Mouse (Mus musculus): ENCODE measurements at regions not wholly inside any gene's neighbourhood (a gene's known extent, or its start where the extent isn't known, plus 50 kb on each side); places are given as distances from the start of the nearest gene placed in this dataset.

DNA sequence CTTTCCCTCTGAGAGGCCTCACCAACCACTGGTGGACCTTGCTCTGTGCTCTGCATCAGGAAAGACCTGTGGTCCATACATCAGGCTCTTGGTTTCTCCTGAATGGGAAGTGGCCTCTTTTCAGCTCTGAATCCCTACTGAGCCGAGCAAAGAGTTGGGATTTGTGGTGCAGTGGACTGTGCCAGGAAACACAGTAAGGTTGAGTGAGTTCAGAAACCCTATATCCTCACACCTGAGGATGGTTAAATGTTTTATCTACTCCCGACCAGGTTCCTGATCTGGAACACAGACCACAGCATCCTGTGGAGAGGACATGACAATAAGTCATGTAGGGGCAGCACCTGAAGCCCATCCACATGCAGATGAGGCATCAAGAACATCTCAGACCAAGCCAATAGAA lies 73.4 kb upstream of the Tprg start:
- no peak for ATAC-seq (ENCODE audit: low FRiP score, low TSS enrichment)
- Histone ChIP-seq H3K9me3 (ENCODE audit: control insufficient read depth, low read length) (no peaks in the 10 kb centered on the region), H3K36me3 (ENCODE audit: control insufficient read depth, insufficient read depth, low read length) (no peaks in the 10 kb centered on the region), H3K27ac (replicated peaks) (no peak overlapping the region), H3K4me1 (replicated peaks; ENCODE audit: control insufficient read depth, insufficient read depth) (no peaks in the 10 kb centered on the region), H3K4me3 (ENCODE audit: low read depth, low read length) (no peak overlapping the region), H3K27me3 (ENCODE audit: control insufficient read depth, insufficient read depth, low read length) (no peaks in the 10 kb centered on the region), H3K9ac (ENCODE audit: low read length) (no peak overlapping the region), H3K4me2 (replicated peaks; ENCODE audit: low read depth) (no peak overlapping the region)
- 75% methylated on average over 2 of the region's 2 CpGs for WGBS
- DNase-seq (ENCODE audit: low spot score) = no peak
- TF ChIP-seq EP300 (optimal IDR thresholded peaks at IDR 0.05) (no peak), CTCF (IDR thresholded peaks at IDR 0.05; ENCODE audit: low read depth) (no peak)

DNA sequence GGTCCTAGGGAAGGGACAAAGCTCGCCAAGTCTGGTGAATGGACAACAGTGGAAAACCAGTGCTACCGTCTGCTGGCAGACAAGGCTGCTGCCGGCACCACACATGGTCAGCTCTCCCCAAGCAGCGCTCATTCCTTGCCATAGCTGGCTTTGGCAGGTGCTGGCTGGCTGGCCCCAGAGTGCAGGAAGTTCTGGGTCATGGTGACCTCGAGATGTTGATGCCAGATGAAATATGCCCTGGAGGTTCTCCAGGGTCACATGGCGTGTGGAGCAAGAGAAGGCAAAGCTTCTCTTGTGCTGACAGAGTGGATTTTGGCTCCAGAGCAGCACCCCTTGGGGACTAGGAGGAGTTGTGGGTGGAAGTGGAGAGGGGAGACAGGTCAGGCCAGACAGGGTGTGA lies 66.1 kb upstream of the Tprg start:
- ATAC-seq (ENCODE audit: low FRiP score, low TSS enrichment) = no peak
- TF ChIP-seq EP300 (optimal IDR thresholded peaks at IDR 0.05) = no peak
- TF ChIP-seq CTCF (IDR thresholded peaks at IDR 0.05; ENCODE audit: low read depth) = no peak

DNA sequence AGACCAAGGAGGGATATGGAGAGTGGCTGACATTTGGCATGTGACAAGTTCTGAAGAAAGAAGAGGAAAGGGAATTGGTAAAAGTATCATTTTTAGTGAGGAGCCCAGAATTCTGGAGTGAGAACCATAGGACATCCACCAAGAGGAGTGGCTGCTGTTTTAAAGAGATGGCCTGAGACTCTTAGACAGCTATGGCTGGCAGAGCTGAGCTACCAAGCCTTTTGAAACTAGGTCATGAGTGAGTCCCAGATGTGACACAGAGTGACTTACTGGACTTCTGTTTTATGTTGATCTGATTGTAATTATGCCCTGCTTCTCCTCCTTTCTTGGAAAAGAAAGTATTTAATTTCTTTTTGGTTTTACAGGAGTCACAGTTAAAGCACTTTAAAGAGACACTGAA lies 61.8 kb upstream of the Tprg start:
- no peak overlapping the region for H3K4me3 ChIP-seq (ENCODE audit: low read depth, low read length)
- H3K27me3 ChIP-seq (ENCODE audit: control insufficient read depth, insufficient read depth, low read length) = no peaks in the 10 kb centered on the region
- TF ChIP-seq EP300 (optimal IDR thresholded peaks at IDR 0.05) (no peak), CTCF (IDR thresholded peaks at IDR 0.05; ENCODE audit: low read depth) (no peak)
- no peaks in the 10 kb centered on the region for H3K4me1 ChIP-seq (replicated peaks; ENCODE audit: control insufficient read depth, insufficient read depth)
- ATAC-seq (ENCODE audit: low FRiP score, low TSS enrichment) (no peak), DNase-seq (ENCODE audit: low spot score) (no peak)
- no peak overlapping the region for H3K27ac ChIP-seq (replicated peaks)
- H3K4me2 ChIP-seq (replicated peaks; ENCODE audit: low read depth) = no peak overlapping the region
- no peaks in the 10 kb centered on the region for H3K9me3 ChIP-seq (ENCODE audit: control insufficient read depth, low read length)
- H3K36me3 ChIP-seq (ENCODE audit: control insufficient read depth, insufficient read depth, low read length) = no peaks in the 10 kb centered on the region
- no peak overlapping the region for H3K9ac ChIP-seq (ENCODE audit: low read length)

More for the DNA sequence above, 66.1 kb upstream of the Tprg start:
- Histone ChIP-seq H3K4me1 (replicated peaks; ENCODE audit: control insufficient read depth, insufficient read depth) (no peaks in the 10 kb centered on the region), H3K27ac (replicated peaks) (no peak overlapping the region), H3K4me2 (replicated peaks; ENCODE audit: low read depth) (no peak overlapping the region), H3K9me3 (ENCODE audit: control insufficient read depth, low read length) (no peaks in the 10 kb centered on the region), H3K9ac (ENCODE audit: low read length) (no peak overlapping the region), H3K27me3 (ENCODE audit: control insufficient read depth, insufficient read depth, low read length) (no peaks in the 10 kb centered on the region), H3K4me3 (ENCODE audit: low read depth, low read length) (no peak overlapping the region), H3K36me3 (ENCODE audit: control insufficient read depth, insufficient read depth, low read length) (no peaks in the 10 kb centered on the region)
- DNase-seq (ENCODE audit: low spot score) = no peak
- 76% methylated on average over 6 of the region's 6 CpGs for WGBS
